Mouse (Mus musculus) thymus, postnatal 0 days (tissue): ENCODE results near the gene D16Ertd472e. TPM values are rescaled to one million over a fixed set of nuclear protein-coding genes. Genes with fewer than 3 reads are reported as not detected.

Experiments
- DNase-seq: peaks from one replicate; pipeline ENCODE4 v3.0.0-alpha.2; 2015; ENCODE audit warnings: low spot score
- polyA plus RNA-seq: library from polyadenylated mRNA; unstranded; fragments of >200 nt; fragmentation: Nextera tagmentation; extraction: Ambion mirVana; gene quantifications from 2 replicates; pipeline ENCODE4 v1.2.1, GENCODE M21; 2015

The D16Ertd472e gene
- 54.1 and 63.7 TPM in 2 replicates for polyA plus RNA-seq

DNA sequence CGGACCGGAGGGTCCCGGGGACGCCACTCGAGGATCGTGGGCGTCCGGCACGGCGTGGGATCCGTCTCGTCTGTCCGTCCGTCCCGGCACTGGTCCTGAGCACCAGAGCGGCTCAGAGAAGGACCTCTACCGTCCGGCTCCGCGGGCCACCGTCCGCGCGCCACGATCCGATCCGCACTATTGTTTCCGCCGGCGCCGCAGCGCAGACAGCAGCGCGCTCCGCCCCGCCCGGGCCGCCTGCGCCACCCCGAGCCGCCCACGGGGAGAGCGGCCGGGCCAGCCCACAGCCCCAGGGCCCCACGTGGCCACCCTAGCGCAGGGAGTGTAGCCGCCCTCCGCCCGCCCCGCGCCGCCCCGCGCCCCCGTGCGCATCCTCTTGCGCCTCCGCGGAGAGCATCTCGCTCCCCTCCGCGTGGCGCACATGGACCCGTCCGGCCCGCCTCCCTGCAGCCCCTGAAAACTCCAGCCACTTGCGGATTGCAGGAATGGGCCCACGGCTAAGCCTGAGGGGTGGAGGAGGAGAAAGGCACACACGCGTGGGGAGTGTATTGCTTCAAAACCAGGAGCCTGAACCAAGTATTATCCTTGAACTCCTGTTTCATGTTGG lies at the start of gene D16Ertd472e:
TSS of gene D16Ertd472e (minus strand) at position 231 of the 607 bp plus-strand sequence.
- peak; percentile 92 for DNase-seq

- no peak for DNase-seq
These were observed 46.2 kb upstream of the D16Ertd472e start for GRCm38 (mm10) chr16:78622755-78623154.

GRCm38 (mm10) chr16:78619386-78619785 lies 42.9 kb upstream of the D16Ertd472e start:
- no peak for DNase-seq

- no peak for DNase-seq
These were observed 41.4 kb upstream of the D16Ertd472e start for GRCm38 (mm10) chr16:78617757-78618532.

DNA sequence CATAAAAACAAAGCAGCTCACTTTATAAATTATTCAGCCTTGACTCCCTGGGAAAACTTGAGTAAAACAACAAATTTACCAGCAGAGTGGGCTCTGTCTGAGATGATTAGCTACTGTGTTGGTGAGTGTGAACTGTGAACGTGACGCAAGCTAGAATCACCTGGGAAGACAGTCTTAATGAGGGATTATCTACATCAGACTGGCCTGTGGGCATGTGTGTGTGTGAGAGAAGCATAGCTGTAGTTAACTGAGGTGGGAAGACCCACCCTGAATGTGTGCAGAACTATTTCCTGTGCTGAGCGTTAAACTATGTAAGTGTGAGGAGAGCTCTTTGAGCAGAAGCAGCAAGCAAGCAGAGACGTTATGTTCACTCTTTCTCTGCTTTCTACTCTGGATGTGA lies 29.7 kb upstream of the D16Ertd472e start:
- peak; percentile 3 for DNase-seq

GRCm38 (mm10) chr16:78598919-78599318 lies 22.4 kb upstream of the D16Ertd472e start:
- no peak for DNase-seq

GRCm38 (mm10) chr16:78596381-78596780 lies 19.9 kb upstream of the D16Ertd472e start:
- peak; percentile 67 for DNase-seq

DNA sequence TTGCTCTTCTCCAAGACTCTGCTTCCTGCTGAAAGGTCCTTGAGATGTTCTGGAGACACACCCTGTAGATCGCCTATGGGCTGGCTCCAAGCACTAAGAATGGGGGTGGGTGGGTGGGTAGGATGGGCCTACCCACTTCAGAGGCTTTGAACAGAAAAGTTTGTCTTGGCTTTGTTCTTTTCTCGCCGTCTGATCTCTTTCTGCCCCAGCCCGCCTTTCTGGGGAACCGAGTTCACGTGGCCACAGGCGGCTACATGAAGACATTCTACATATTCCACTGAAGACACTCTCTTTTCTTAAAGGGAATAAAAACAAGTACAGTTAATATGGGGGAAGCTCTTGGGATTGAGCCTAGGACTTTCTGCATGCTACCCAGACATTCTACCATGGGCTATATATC lies 19.3 kb upstream of the D16Ertd472e start:
- peak; percentile 64 for DNase-seq

DNA sequence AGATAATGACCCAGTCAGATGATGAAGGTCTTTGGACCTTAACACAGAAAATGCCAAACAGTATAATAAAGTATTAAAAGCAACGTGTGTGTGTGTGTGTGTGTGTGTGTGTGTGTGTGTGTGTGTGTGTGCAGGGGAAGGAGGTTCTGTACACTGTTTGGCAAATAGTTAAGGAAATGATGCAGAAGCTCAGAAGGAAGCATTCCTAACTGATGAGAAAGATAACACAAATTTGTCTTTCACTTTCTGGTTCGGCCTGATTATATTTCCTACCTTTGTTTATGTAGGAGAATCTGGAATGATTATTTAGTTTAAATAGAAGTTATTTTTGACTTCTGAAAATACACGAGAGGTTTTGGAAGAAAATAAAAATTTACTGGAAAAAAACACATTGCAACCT lies 17.6 kb upstream of the D16Ertd472e start:
- no peak for DNase-seq

- DNase-seq = no peak
These were observed 14.6 kb upstream of the D16Ertd472e start for GRCm38 (mm10) chr16:78591130-78591529.

DNA sequence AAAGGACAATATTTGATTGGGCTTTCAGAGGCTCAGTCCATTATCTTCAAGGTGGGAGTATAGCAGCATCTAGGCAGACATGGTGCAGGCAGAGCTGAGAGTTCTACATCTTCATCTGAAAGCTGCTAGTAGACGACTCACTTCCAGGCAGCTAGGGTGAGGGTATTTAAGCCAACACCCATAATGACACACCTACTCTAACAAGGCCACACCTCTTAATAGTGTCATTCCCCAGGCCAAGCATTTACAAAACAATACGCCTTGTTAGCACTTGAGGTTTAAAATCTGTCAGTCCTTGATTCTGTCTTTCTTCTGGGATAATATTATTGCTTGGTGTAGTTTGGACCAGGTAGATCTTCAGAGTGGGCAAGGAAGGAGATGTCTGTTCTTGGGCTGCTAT lies 12.3 kb upstream of the D16Ertd472e start:
- DNase-seq = no peak

- no peak for DNase-seq
These were observed 10.1 kb upstream of the D16Ertd472e start for GRCm38 (mm10) chr16:78586621-78587020.

DNA sequence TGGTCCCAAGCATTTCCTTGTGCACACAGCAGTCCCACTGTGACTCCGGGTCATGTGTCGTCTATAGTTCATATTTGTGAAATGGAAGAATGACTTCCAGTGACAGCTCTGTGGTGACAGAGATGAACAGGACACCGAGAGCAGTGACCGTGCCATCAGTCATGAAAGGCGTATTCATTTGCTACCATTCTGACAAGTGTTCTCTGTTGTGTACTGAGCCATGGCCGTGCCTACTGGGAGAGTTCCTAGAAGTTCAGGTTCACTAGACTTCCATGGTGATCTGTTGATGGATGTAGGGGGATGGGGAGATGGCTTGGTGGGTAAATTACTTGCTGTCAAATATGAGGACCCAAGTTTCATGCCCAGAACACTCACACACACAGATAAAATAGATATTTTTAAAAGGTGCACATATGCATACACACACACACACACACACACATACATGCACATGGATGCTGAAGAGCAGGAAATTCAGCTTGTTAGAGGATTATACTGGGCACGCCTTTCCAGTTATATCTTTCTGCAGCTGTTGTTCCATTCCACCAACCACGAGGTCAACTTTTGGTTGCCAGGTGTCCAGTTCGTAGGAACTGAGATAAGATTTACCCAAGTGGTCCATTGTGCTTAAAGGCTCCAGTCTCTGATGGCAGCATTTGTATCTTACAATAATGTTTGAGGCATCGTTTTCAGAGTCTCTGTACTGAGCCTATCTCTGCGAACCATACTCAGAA lies 9.3 kb upstream of the D16Ertd472e start:
- no peak for DNase-seq

GRCm38 (mm10) chr16:78585163-78585562 lies 8.7 kb upstream of the D16Ertd472e start:
- DNase-seq = no peak

- no peak for DNase-seq
These were observed 7.5 kb upstream of the D16Ertd472e start for GRCm38 (mm10) chr16:78583968-78584367.

GRCm38 (mm10) chr16:78580387-78580786 lies 3.9 kb upstream of the D16Ertd472e start:
- no peak for DNase-seq

- DNase-seq = no peak
These were observed 2.9 kb upstream of the D16Ertd472e start for GRCm38 (mm10) chr16:78579386-78579785.

DNA sequence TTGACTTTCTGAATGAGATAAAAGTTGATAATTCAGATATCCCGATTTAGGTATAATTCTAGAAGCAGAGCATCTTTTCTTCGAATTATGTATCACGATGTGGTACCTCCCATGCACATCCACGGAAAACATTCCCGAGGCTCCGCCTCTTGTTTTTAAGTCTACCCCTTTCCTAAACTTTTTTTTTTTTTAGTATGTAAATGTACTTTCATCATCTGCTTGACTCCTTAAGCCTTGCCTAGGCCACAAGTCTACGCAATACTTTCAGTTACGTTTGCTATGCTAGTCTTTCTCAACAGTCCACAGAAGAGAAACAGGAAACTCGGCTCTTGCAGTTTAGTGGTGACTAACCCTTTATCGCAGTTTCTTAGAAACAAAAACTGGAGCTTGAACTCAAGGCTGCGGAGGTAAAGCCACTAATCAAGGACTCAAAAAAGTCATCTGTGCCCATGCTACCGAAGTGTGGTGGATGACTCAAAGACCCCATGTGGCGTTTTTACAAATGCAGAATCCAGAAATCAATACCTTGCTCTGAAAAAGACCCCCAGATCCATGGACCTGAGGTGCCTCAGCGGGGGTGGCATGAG lies 670 bp upstream of the D16Ertd472e start:
- peak; percentile 74 for DNase-seq

- peak; percentile 76 for DNase-seq
These were observed 543 bp downstream of the D16Ertd472e start for GRCm38 (mm10) chr16:78575852-78576477.

DNA sequence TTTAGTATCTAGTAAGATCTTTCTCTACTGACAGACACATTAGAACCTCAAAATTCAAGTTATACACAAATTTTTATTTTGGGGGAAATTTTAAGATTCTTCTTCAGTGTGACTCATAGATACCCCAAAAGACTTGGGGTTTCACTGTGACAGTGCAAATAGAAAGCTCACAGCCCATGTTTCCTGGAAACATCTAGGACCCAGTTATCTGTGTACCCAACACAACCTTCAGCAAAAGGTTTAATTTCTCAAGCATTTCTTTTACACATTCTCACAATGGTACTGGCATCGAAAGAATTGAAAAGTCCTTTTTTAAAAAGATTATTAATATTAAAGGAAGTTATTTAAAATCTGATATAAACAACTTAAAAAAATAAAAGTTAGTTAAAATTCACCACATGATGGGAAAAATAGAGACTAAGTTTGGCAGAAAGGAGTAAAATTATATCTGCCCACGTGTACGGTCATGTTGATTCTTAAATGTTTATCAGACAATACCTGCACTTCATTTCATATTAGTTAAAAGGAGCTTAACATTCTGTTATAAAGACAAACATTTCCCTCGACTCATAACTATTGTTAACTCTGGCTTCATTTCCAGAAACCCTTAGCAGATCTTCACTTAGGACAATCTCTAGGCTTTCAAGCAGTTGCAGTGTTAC lies 1.2 kb downstream of the D16Ertd472e start:
- peak; percentile 30 for DNase-seq

- DNase-seq = no peak
These were observed 2.3 kb downstream of the D16Ertd472e start for GRCm38 (mm10) chr16:78574241-78574640.
